Mouse (Mus musculus): ENCODE data around the gene Zfp28. TPM values are rescaled to one million over a fixed set of nuclear protein-coding genes. Genes with fewer than 3 reads are reported as not detected.
A peak's percentile ranks its signal among the peaks of the same experiment; 100 is the strongest.
"Not testable (repeated sequence)": the region's sequence is repeated elsewhere in the genome, so short reads cannot be mapped to it uniquely, and the experiment has no call there.

The Zfp28 gene
- total RNA-seq (2021), result 1 to 10 TPM; 7.5 to 8.6 TPM
- long read RNA-seq, full-length matches to known transcripts, result 5 of 8 reads
- long read RNA-seq, partial matches to known transcripts, result 0 of 8 reads
- long read RNA-seq, other reads (novel, unspliced or antisense), result 3 of 8 reads

DNA sequence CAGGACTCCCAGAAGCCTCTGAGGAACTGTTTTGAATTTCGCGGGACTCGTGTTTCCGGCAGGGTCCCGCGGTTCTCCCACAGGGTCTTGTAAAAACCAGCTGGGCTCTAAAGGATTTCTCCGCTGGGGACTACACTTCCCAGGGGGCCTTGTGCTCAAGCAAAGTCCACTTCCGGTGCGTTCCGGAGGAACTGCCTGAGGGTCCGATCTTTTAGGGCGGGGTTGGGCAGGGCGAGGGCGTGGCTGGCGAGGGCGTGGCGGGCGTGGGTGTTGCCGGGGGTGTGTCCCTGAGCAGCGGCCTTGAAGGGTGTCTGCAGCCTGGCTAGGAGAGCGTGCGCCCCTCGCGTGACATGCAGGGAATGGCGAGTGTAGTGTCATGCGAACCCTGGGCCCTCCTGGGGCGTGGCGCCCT, at the start of gene Zfp28:
TSS of gene Zfp28 (plus strand) at position 252 of the 412 bp plus-strand sequence.
- peak; percentile 85 to 92 for DNase-seq (ENCODE audit: low spot score in 2 of 2)

- no peak for DNase-seq (ENCODE audit: low spot score in 2 of 2)
Observed at GRCm38 (mm10) chr7:6339865-6340264, 43.2 kb upstream of the Zfp28 start.

DNA sequence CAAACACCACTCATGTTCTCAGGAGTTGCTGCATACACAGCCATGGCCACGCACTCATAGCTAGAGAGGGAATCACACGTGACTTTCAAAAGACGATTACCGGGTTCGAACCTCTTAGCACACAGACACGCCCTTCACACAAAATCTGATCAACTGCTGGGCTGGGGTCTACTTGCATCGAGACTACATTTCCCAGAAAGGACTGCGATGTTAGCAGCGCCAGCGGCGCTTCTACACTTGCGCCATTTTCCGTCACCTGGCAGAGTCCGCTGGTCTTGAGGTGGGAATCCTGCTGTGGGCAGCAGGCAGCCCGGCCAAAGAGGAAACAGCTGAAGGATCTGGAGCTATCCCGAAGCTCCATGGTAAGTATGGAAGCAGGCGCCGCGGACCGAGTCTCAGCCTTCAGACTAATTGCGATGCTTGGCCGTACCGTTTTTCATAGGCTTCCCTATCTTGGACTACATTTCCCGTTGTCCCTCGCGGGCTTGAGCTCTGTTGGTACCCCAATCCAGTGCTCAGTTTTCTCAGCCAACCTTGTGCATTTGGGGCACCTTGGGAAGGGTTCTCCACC, 39.5 kb upstream of the Zfp28 start, which contains the start of gene Gm3854:
TSS of gene Gm3854 (plus strand) at position 259 of the 571 bp plus-strand sequence.
- DNase-seq (ENCODE audit: low spot score in 2 of 2), result peak; percentile 82 to 89

GRCm38 (mm10) chr7:6344124-6344523, 39.0 kb upstream of the Zfp28 start:
- no peak for DNase-seq (ENCODE audit: low spot score in 2 of 2)

GRCm38 (mm10) chr7:6358121-6358520, 25.0 kb upstream of the Zfp28 start:
- DNase-seq (ENCODE audit: low spot score in 2 of 2), result no peak

- peak in 1 of 2 experiments; percentile 46 for DNase-seq (ENCODE audit: low spot score in 2 of 2)
Observed at GRCm38 (mm10) chr7:6358937-6359590, 24.0 kb upstream of the Zfp28 start.

GRCm38 (mm10) chr7:6360477-6361060, 22.5 kb upstream of the Zfp28 start:
- DNase-seq (ENCODE audit: low spot score in 2 of 2), result no peak

- DNase-seq (ENCODE audit: low spot score in 2 of 2), result no peak
Observed at GRCm38 (mm10) chr7:6361756-6362155, 21.3 kb upstream of the Zfp28 start.

DNA sequence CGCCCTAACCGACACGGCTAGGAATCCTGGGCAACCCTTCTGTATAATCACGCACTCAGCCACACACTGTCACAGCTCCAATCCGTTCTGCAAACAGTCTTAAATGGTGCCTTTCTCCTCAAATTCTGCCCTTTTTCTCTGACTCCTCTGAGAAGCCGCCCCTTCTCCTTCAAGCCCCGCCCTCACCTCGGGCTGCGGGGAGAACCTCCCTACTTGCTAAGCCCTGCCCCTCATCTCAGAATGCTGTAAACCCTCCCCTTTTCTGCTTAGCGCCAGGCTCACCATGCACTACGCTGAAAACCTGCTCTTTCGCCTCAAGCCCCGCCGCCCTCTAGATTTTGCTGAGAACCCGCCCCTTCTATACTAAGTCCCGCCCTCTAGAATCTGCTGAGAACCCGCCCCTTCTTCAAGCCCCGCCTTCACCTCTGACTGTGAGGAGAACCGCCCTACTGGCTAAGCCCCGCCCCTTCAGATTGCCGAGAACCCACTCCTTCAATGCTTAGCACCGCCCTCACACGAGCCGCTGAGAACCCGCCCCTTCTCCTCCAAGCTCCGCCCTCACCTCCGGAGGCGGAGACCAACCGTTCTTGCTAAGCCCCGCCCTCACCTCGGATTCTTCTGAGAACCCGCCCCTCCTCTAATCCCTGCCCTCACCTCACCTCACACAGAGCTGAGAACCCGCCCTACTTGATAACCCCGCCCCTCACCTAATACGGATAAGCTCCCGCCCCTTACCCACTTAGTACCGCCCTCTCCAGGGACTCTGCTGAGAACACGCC, 20.6 kb upstream of the Zfp28 start:
- peak; percentile 99 for DNase-seq (ENCODE audit: low spot score in 2 of 2)

GRCm38 (mm10) chr7:6363047-6363488, 20.0 kb upstream of the Zfp28 start, which contains the start of gene Zfp78:
Zfp78 (plus strand) TSS chr7:6363280.
- DNase-seq (ENCODE audit: low spot score in 2 of 2), result peak in 1 of 2 experiments; percentile 92

GRCm38 (mm10) chr7:6364761-6365160, 18.3 kb upstream of the Zfp28 start:
- DNase-seq (ENCODE audit: low spot score in 2 of 2), result no peak

GRCm38 (mm10) chr7:6367185-6367584, 15.9 kb upstream of the Zfp28 start:
- no peak for DNase-seq (ENCODE audit: low spot score in 2 of 2)

GRCm38 (mm10) chr7:6368146-6368545, 14.9 kb upstream of the Zfp28 start:
- not testable (repeated sequence) for DNase-seq (ENCODE audit: low spot score in 2 of 2)

- DNase-seq (ENCODE audit: low spot score in 2 of 2), result no peak
Observed at GRCm38 (mm10) chr7:6369460-6369859, 13.6 kb upstream of the Zfp28 start.

GRCm38 (mm10) chr7:6372993-6373392, 10.1 kb upstream of the Zfp28 start:
- no peak for DNase-seq (ENCODE audit: low spot score in 2 of 2)

GRCm38 (mm10) chr7:6378441-6378840, 4.7 kb upstream of the Zfp28 start:
- peak; percentile 40 to 78 for DNase-seq (ENCODE audit: low spot score in 2 of 2)

- DNase-seq (ENCODE audit: low spot score in 2 of 2), result no peak
Observed at GRCm38 (mm10) chr7:6381431-6381830, 1.7 kb upstream of the Zfp28 start.

- no peak for DNase-seq (ENCODE audit: low spot score in 2 of 2)
Observed at GRCm38 (mm10) chr7:6384011-6384410, 916 bp downstream of the Zfp28 start.

DNA sequence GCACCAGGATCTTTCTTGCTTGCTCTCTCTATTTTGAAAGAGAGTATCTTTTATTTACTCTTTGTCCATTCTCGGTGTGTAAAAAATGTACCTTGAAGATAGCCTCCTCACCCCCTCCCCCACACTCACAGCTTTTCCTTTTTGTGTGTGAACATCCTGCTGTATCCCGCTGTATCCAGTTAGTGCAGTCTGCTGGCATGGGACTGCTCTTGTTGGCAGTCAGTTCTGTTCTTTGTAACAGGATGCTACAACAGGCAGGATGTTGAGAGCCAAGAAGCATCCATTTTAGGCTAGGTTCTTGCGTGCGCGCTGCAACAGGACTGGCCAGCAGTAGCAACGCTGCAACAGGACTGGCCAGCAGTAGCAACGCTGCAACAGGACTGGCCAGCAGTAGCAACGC, 3.9 kb downstream of the Zfp28 start:
- DNase-seq (ENCODE audit: low spot score in 2 of 2), result peak; percentile 38 to 72

DNA sequence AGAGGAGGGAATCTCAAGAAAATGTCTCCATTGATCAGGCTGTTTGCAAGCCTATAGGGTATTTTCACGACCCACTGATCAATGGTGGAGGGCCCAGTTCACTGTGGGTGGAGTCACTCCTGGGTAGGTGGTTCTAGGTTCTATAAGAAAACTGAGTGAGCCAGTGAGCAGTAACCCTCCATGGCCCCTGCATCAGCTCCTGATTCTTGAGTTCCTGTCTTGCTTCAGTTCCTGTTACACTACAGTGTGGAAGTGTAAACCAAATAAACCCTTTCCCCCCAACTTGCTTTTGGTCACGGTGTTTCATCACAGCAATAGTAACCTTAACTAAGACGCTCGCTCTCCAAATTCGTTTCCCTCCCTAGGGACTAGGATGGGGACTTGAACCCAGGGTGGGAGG, 5.9 kb downstream of the Zfp28 start:
- DNase-seq (ENCODE audit: low spot score in 2 of 2), result no peak

- no peak for DNase-seq (ENCODE audit: low spot score in 2 of 2)
Observed at GRCm38 (mm10) chr7:6389449-6389848, 6.4 kb downstream of the Zfp28 start.

Data from layer of hippocampus, adult 18-20 months (tissue).